Mouse (Mus musculus): ENCODE data around the gene Rpl22. TPM values are rescaled to one million over a fixed set of nuclear protein-coding genes. Genes with fewer than 3 reads are reported as not detected.

Rpl22 gene
- polyA plus RNA-seq, 1 experiment: 49.7 TPM

- Histone ChIP-seq H3K27me3 (ENCODE audit: control insufficient read depth, insufficient read depth, low read length) (no peaks in the 10 kb centered on the region), H3K27ac (ENCODE audit: control insufficient read depth, insufficient read depth, low read depth, low read length) (no peak overlapping the region), H3K4me3 (ENCODE audit: control insufficient read depth, low read depth, low read length) (no peak overlapping the region)
Measured at GRCm38 (mm10) chr4:152349837-152350381, 24.4 kb downstream of the Rpl22 start.

GRCm38 (mm10) chr4:152350722-152351421 is 25.3 kb downstream of the Rpl22 start:
- no peak overlapping the region for H3K27ac ChIP-seq (ENCODE audit: control insufficient read depth, insufficient read depth, low read depth, low read length)
- H3K36me3 ChIP-seq (ENCODE audit: control insufficient read depth, insufficient read depth, low read length): no peaks in the 10 kb centered on the region
- TF ChIP-seq CTCF (IDR thresholded peaks at IDR 0.05; ENCODE audit: control insufficient read depth, insufficient read depth, insufficient replicate concordance, low read depth, low read length) (no peak), POLR2A (IDR thresholded peaks at IDR 0.05; ENCODE audit: control insufficient read depth, low read depth, low read length) (no peak)
- H3K4me3 ChIP-seq (ENCODE audit: control insufficient read depth, low read depth, low read length): no peak overlapping the region
- peaks cover 7% of the 10 kb centered on the region; the same call in 1 of the 2 replicates for H3K4me1 ChIP-seq (ENCODE audit: control insufficient read depth, insufficient read depth, low read length)
- no peaks in the 10 kb centered on the region for H3K27me3 ChIP-seq (ENCODE audit: control insufficient read depth, insufficient read depth, low read length)

More at GRCm38 (mm10) chr4:152349837-152350381, 24.4 kb downstream of the Rpl22 start:
- Histone ChIP-seq H3K4me1 (ENCODE audit: control insufficient read depth, insufficient read depth, low read length) (peaks cover 10% of the 10 kb centered on the region), H3K36me3 (ENCODE audit: control insufficient read depth, insufficient read depth, low read length) (no peaks in the 10 kb centered on the region)
- no peak for TF ChIP-seq POLR2A (IDR thresholded peaks at IDR 0.05; ENCODE audit: control insufficient read depth, low read depth, low read length)
- TF ChIP-seq CTCF (IDR thresholded peaks at IDR 0.05; ENCODE audit: control insufficient read depth, insufficient read depth, insufficient replicate concordance, low read depth, low read length): no peak

DNA sequence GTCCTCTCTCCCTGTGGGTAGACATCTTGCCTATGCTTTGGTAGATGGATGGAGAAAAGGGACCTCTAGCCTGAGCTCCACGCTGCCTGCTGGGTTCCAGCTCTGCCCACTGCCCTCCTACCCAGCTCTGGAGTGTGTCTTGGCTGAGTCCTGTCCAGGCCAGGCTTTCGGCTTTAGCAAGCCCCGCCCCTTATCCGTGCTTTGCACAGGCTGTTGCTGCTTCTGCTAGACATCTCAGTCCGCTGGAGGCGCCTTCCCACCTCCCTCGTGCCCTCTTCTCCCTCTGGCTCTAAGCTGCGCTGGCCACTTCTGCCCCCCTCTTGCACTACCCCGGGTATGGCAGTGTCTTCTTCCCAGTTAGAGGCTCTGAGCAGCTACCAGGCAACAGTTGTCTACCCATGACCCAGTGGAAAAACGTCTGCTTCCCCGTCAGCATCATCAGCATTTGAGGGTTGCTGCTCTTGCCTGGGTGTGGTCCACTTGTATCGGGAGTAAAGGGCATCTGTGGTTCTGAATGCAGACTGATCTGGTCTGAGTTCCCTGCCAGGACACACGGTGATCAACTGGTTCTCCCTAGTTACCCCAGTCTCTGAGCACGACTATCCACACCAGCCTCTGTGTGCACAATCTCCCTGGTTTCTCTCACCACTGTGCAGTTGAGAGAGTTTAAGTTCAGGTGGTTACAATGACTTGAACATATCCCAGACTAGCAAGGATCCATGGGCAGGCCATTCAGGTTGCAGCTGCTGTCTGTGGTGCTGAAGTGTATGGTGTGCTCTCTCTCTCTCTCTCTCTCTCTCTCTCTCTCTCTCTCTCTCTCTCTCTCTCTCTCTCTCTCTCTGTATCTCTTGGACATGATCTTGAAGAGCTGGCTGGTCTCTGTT is 26.1 kb downstream of the Rpl22 start:
- no peaks in the 10 kb centered on the region for H3K27me3 ChIP-seq (ENCODE audit: control insufficient read depth, insufficient read depth, low read length)
- H3K4me3 ChIP-seq (ENCODE audit: control insufficient read depth, low read depth, low read length): no peak overlapping the region
- no peak overlapping the region for H3K27ac ChIP-seq (ENCODE audit: control insufficient read depth, insufficient read depth, low read depth, low read length)
- H3K36me3 ChIP-seq (ENCODE audit: control insufficient read depth, insufficient read depth, low read length): no peaks in the 10 kb centered on the region
- peaks cover 7% of the 10 kb centered on the region; the same call in 1 of the 2 replicates for H3K4me1 ChIP-seq (ENCODE audit: control insufficient read depth, insufficient read depth, low read length)
- TF ChIP-seq CTCF (IDR thresholded peaks at IDR 0.05; ENCODE audit: control insufficient read depth, insufficient read depth, insufficient replicate concordance, low read depth, low read length): no peak
- TF ChIP-seq POLR2A (IDR thresholded peaks at IDR 0.05; ENCODE audit: control insufficient read depth, low read depth, low read length): no peak

GRCm38 (mm10) chr4:152353886-152354637 is 28.5 kb downstream of the Rpl22 start:
- H3K4me3 ChIP-seq (ENCODE audit: control insufficient read depth, low read depth, low read length): no peak overlapping the region
- no peak overlapping the region for H3K27ac ChIP-seq (ENCODE audit: control insufficient read depth, insufficient read depth, low read depth, low read length)
- H3K4me1 ChIP-seq (ENCODE audit: control insufficient read depth, insufficient read depth, low read length): peaks cover 7% of the 10 kb centered on the region; the same call in 1 of the 2 replicates
- H3K36me3 ChIP-seq (ENCODE audit: control insufficient read depth, insufficient read depth, low read length): no peaks in the 10 kb centered on the region
- no peak for TF ChIP-seq POLR2A (IDR thresholded peaks at IDR 0.05; ENCODE audit: control insufficient read depth, low read depth, low read length)
- TF ChIP-seq CTCF (IDR thresholded peaks at IDR 0.05; ENCODE audit: control insufficient read depth, insufficient read depth, insufficient replicate concordance, low read depth, low read length): no peak
- H3K27me3 ChIP-seq (ENCODE audit: control insufficient read depth, insufficient read depth, low read length): no peaks in the 10 kb centered on the region

DNA sequence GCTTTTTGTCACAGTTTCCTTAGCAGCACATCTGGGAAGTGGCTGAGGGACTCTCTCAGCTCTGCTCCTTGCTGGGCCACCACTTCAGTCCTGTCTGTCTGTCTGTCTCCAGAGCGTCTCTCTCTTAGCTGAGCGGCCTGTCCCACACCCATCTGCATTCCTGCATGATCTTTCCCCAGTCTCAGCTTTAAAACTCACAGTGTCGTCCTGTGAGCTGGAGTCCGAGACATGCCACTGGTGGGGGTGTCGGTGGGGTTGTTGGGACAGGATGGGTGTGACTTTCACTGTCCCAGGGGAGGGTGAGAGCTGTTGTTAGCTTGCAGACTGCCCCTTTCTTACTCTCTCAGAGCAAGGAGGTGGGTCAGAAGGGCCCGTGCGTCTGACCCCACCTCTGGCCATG is 30.1 kb downstream of the Rpl22 start:
- Histone ChIP-seq H3K27me3 (ENCODE audit: control insufficient read depth, insufficient read depth, low read length) (no peaks in the 10 kb centered on the region), H3K27ac (ENCODE audit: control insufficient read depth, insufficient read depth, low read depth, low read length) (no peak overlapping the region), H3K4me3 (ENCODE audit: control insufficient read depth, low read depth, low read length) (no peak overlapping the region), H3K36me3 (ENCODE audit: control insufficient read depth, insufficient read depth, low read length) (no peaks in the 10 kb centered on the region), H3K4me1 (ENCODE audit: control insufficient read depth, insufficient read depth, low read length) (peaks cover 4% of the 10 kb centered on the region)
- TF ChIP-seq CTCF (IDR thresholded peaks at IDR 0.05; ENCODE audit: control insufficient read depth, insufficient read depth, insufficient replicate concordance, low read depth, low read length): no peak
- TF ChIP-seq POLR2A (IDR thresholded peaks at IDR 0.05; ENCODE audit: control insufficient read depth, low read depth, low read length): no peak

DNA sequence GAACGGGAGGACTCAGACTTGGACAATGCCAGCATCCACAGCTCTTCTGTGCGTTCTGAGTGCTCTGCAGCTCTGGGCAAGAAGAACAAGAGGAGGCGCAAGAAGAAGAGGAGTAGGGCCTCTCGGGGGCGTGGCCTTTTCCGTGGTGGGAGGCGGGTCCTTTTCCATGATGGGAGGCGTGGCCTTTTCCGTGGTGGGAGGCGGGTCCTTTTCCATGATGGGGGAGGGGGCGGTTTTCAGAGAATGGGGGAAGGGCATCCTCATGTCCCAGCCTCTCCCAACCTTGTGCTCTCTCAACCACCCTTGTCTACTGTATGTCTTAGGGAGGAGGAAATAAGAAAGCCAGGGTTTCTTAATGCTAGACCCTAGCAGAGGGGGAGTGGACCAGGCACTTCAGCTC is 34.2 kb downstream of the Rpl22 start:
- H3K4me3 ChIP-seq (ENCODE audit: control insufficient read depth, low read depth, low read length): no peak overlapping the region
- no peaks in the 10 kb centered on the region for H3K27me3 ChIP-seq (ENCODE audit: control insufficient read depth, insufficient read depth, low read length)
- H3K36me3 ChIP-seq (ENCODE audit: control insufficient read depth, insufficient read depth, low read length): no peaks in the 10 kb centered on the region
- H3K4me1 ChIP-seq (ENCODE audit: control insufficient read depth, insufficient read depth, low read length): peaks cover 7% of the 10 kb centered on the region
- TF ChIP-seq POLR2A (IDR thresholded peaks at IDR 0.05; ENCODE audit: control insufficient read depth, low read depth, low read length) (no peak), CTCF (IDR thresholded peaks at IDR 0.05; ENCODE audit: control insufficient read depth, insufficient read depth, insufficient replicate concordance, low read depth, low read length) (no peak)
- no peak overlapping the region for H3K27ac ChIP-seq (ENCODE audit: control insufficient read depth, insufficient read depth, low read depth, low read length)

All from testis, adult 2 months (tissue).